Mouse (Mus musculus) heart, adult 2 months (tissue): ENCODE results near the gene Dach1. TPM values are rescaled to one million over a fixed set of nuclear protein-coding genes. Genes with fewer than 3 reads are reported as not detected.

Source experiments
- DNase-seq, 2 experiments: peaks; one replicate each; pipeline ENCODE4 v3.0.0; 2021
- H3K27ac ChIP-seq: fragments of 200-600 bp; 2 replicates; pipeline ENCODE4 v1.8.1; 2022
- H3K27me3 ChIP-seq: fragments of 200-500 bp; 2 replicates; pipeline ENCODE4 v1.6.1; 2012; ENCODE audit warnings: mild to moderate bottlenecking, low read length, inconsistent platforms, mixed read lengths; ENCODE audit not compliant: control insufficient read depth, insufficient read depth
- H3K36me3 ChIP-seq: fragments of 200-500 bp; 2 replicates; pipeline ENCODE4 v1.6.1; 2012; ENCODE audit warnings: low read length, inconsistent platforms; ENCODE audit not compliant: control insufficient read depth, insufficient read depth
- H3K4me1 ChIP-seq: fragments of 200-500 bp; 2 replicates; pipeline ENCODE4 v1.6.1; 2011; ENCODE audit warnings: low read length; ENCODE audit not compliant: control insufficient read depth, insufficient read depth
- H3K4me3 ChIP-seq: fragments of 200-600 bp; 2 replicates; pipeline ENCODE4 v1.8.1; 2022
- H3K79me2 ChIP-seq: fragments of 200-500 bp; replicated peaks from 2 replicates; pipeline ENCODE4 v1.6.1; 2012; ENCODE audit warnings: mild to moderate bottlenecking, inconsistent platforms, low read length, moderate library complexity, mixed read lengths; ENCODE audit not compliant: control insufficient read depth, insufficient read depth
- H3K9ac ChIP-seq: fragments of 200-500 bp; 2 replicates; pipeline ENCODE4 v1.6.1; 2012; ENCODE audit warnings: low read depth, mild to moderate bottlenecking, control low read depth, inconsistent platforms, low read length, mixed read lengths
- CTCF ChIP-seq: fragments of 200-600 bp; IDR thresholded peaks from 2 replicates; pipeline ENCODE4 v1.8.1; 2022; ENCODE audit warnings: antibody characterized with exemption, mild to moderate bottlenecking, moderate library complexity
- EP300 ChIP-seq: fragments of 200-500 bp; IDR thresholded peaks from 2 replicates; pipeline ENCODE4 v1.6.1; 2011; ENCODE audit warnings: low read depth, low read length, control low read depth; ENCODE audit not compliant: insufficient read depth
- POLR2A ChIP-seq: fragments of 200-500 bp; IDR thresholded peaks from 2 replicates; pipeline ENCODE4 v1.6.1; 2011; ENCODE audit warnings: mild to moderate bottlenecking, low read depth, low read length, control low read depth; ENCODE audit not compliant: insufficient read depth
- WGBS: fragments of 180-500 bp; shearing (Covaris S2); methylation state at CpG from one replicate; pipeline ENCODE4 v1.1.7; 2018; 5-methylcytosine and 5-hydroxymethylcytosine counted together
- intact Hi-C: fragments of 180-260 bp; cut with DNase I; formaldehyde crosslinking; loops from one replicate; pipeline ENCODE4 v1.15.1; 2025
- polyA plus RNA-seq: library from polyadenylated mRNA; depleted of rRNA; stranded (reverse); fragments of >200 nt; gene quantifications from 2 replicates; pipeline ENCODE4 v1.2.3, GENCODE M21; 2012
- total RNA-seq, 2 experiments: library from RNA; stranded (reverse); gene quantifications; 2 replicates each; pipeline ENCODE4 v1.2.3; 2021

Dach1 gene
- total and polyA plus RNA-seq, 3 experiments = 2.7 to 8.4 (median 7.7) TPM

DNA sequence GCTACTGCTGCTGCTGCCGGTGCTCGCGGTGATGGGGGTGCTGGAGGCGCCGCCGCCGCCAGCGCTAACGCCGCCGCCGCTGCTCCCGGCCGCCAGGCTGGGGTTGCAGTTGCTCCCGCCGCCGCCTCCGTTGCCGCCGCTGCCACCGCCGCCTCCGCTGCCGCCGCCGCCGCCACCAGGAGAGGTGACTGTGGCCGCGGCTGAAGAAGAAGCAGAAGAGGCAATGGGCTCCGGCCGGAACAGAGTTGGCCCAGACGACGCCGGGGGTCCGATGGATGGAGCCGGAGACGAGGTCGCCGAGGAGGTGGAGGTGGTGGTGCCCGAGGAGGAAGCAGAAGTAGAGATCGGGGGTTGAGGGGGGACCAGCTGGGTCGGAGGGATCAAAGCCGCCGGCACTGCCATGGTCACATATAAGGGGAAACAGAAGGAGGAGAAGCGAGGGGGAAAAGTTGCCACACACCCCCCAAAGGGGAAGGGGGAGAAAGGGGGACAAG lies 610 bp downstream of the Dach1 start:
- TF ChIP-seq CTCF (peak; percentile 19; the same call in 1 of the 2 replicates), EP300 (no peak), POLR2A (no peak)
- Histone ChIP-seq H3K4me1 (peaks cover 2% of the 10 kb centered on the region), H3K79me2 (no peaks in the 10 kb centered on the region; the same call in 1 of the 2 replicates), H3K27me3 (no peaks in the 10 kb centered on the region), H3K4me3 (peak overlapping the region; percentile 73), H3K9ac (peak overlapping the region; percentile 86), H3K27ac (peak overlapping the region; percentile 94), H3K36me3 (no peaks in the 10 kb centered on the region)
- intact Hi-C loops = loop anchor here (5.0 kb wide), 2 partner anchors 167 to 582 kb away; no protein-coding TSS in a partner anchor
- under 1% methylated on average over 45 of the region's 45 CpGs for WGBS
- DNase-seq = peak; percentile 58 to 68

DNA sequence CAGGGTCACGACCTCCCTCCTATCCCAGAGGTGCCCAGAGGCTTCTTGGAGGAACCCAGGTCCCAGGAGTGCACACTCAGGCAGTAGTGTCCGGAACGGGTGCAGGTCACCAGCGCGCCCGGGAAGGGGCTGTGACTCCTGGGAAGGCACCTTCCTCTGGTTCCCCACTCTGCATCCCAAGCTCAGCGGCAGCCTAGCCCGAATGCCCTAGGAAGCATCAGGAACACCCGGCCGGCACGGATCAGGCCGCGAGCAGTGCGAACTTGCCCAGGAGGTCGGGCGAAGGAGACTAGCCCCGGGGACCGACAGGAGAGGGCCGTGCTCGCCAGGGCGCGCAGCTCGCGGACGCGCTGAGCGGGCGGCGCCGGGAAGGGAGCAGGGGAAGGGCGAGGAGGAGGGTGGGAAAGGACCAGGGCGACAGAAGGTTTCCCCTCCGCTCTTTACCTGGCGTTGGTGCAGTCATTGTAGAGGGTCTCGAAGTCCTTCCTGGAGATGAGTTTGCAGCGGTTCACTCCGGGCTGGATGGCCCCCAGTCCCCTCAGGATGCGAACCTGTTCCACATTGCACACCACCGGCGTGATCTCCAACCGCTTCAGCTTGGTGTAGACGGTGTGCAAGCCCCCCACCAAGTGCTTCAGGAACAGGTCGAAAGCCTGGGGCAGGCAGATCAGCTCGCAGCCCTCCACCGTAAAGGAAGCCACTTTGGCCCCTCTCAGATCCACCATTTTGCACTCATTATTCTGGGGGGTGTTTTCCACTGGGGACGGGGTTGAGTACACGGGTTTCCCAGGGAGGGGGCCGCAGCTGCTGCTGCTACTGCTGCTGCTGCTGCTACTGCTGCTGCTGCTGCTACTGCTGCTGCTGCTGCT lies 1.3 kb downstream of the Dach1 start:
- WGBS = under 1% methylated on average over 48 of the region's 48 CpGs
- Histone ChIP-seq H3K36me3 (no peaks in the 10 kb centered on the region), H3K79me2 (no peaks in the 10 kb centered on the region; the same call in 1 of the 2 replicates), H3K4me1 (peaks cover 2% of the 10 kb centered on the region), H3K27me3 (no peaks in the 10 kb centered on the region), H3K4me3 (peak overlapping the region; percentile 73), H3K27ac (peak overlapping the region; percentile 94), H3K9ac (peak overlapping the region; percentile 86)
- intact Hi-C loops = loop anchor here (5.0 kb wide), 2 partner anchors 166 to 581 kb away; no protein-coding TSS in a partner anchor
- TF ChIP-seq EP300 (no peak), POLR2A (0 out of 2 replicates have a peak, but pooled peaks have one; percentile 34)
- peak; percentile 64 to 74 for DNase-seq

DNA sequence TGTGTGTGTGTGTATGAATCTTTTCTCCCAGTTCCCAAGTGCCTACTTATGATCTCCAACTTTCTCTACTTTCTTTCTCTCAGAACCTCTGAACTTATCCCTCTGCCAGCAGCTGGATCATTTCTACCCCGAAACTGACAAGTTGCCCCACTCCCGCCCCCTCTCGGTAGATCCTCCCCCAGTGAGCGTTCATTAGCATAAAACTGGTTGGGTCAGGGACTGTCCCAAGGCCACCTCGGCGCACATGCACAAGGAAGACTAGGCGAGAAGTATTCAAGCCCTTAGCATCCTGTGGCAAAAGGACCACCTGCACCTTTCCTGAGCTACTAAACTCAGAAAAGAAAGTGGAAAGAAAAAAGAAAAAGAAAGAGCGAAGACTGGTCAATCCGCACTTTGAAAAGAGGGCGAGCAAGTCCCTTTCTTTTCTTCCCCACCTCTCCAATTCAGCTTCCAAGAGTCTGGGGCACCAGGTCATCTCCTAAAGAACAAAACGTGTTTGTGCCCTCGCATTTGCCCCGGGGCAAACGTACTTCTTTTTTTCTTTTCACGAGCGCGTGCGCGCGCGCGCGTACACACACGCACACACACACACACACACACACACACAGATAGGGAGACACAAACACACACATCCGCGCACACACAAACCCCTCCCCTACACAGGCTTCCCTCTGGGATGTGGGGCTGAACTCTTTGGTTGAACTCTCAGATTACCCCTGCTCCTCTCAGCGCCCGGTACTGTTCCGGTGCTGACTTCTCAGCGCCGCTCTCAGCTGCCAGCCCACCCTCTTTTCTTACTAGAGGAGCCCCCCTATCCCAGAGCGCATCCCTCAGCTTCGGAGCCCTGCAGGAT lies 2.2 kb downstream of the Dach1 start:
- WGBS = 1% methylated on average over 33 of the region's 33 CpGs
- peak; percentile 41 for TF ChIP-seq CTCF
- TF ChIP-seq POLR2A = peak; percentile 61
- no peak for TF ChIP-seq EP300
- intact Hi-C loops = loop anchor here (5.0 kb wide), 2 partner anchors 165 to 580 kb away; no protein-coding TSS in a partner anchor
- Histone ChIP-seq H3K9ac (peak overlapping the region; percentile 86), H3K4me1 (peaks cover 2% of the 10 kb centered on the region), H3K79me2 (no peaks in the 10 kb centered on the region; the same call in 1 of the 2 replicates), H3K4me3 (peak overlapping the region; percentile 73), H3K27ac (peak overlapping the region; percentile 94), H3K36me3 (peaks cover 2% of the 10 kb centered on the region; the same call in 1 of the 2 replicates), H3K27me3 (no peaks in the 10 kb centered on the region)
- peak; percentile 56 to 57 for DNase-seq

DNA sequence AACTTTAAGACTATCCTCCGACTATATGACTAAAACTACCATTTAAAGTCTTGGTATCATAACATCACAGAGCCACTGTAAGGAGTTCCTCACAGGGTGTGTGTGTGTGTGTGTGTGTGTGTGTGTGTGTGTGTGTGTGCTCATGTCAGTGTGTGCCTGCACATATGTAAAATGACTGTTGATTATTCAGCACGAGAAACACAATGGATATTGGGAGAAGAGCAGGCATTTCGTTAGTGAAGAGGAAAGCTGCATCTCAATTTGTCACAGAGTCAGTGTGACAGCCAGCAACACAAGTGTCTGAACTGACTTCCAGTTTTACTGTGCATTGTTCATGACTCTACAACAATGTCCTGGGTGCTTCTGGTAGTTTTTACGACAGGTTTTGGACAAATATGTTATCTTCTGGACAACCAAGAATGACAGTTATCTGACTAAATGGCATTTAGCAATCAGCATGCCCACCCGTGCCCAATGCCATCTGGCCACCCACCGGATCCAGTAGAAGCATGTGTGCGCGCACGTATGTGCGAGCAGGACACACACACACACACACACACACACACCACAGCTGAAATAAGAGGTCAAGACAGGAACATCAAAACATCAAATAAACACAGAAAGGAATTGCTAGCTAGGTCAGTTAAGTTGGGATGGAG lies 3.1 kb downstream of the Dach1 start:
- WGBS = 51% methylated on average over 10 of the region's 10 CpGs
- intact Hi-C loops = loop anchor here (5.0 kb wide), 2 partner anchors 164 to 579 kb away; no protein-coding TSS in a partner anchor
- H3K27ac ChIP-seq = peak overlapping the region; percentile 94

DNA sequence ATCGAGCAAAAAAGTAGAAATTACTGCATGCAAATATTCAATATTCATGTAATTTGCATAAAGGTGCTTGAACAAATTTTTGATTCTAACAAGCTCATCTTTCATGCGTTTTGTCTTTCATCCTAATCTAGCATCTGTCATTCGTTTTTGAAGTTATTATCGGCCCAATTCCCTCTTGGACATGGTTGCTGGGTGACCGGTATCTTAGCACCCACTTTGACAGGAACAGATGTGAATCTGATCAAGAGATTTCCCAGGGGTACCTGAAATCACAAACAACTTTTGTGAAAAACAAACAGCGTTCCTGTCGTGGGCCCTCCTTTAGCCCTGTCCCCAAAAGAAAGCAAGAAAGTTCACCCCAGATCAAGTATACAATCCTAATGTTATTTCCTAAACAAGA lies 12.8 kb downstream of the Dach1 start:
- TF ChIP-seq POLR2A = no peak
- no peak for TF ChIP-seq EP300
- no peak for TF ChIP-seq CTCF
- DNase-seq = no peak
- intact Hi-C loops = loop anchor here (5.0 kb wide), 1 partner anchor 109 kb away; no protein-coding TSS in a partner anchor

More for the DNA sequence above, 3.1 kb downstream of the Dach1 start:
- Histone ChIP-seq H3K27me3 (no peaks in the 10 kb centered on the region), H3K4me3 (peak overlapping the region; percentile 73), H3K36me3 (peaks cover 2% of the 10 kb centered on the region; the same call in 1 of the 2 replicates), H3K9ac (peak overlapping the region; percentile 26), H3K79me2 (no peaks in the 10 kb centered on the region; the same call in 1 of the 2 replicates), H3K4me1 (no peaks in the 10 kb centered on the region; the same call in 1 of the 2 replicates)
- no peak for TF ChIP-seq EP300
- TF ChIP-seq POLR2A = no peak
- no peak for TF ChIP-seq CTCF
- peak in 1 of 2 experiments; percentile 19 for DNase-seq

More for the DNA sequence above, 12.8 kb downstream of the Dach1 start:
- WGBS = 51% methylated on average over 7 of the region's 7 CpGs
- H3K27me3 ChIP-seq = no peaks in the 10 kb centered on the region
- H3K9ac ChIP-seq = no peak overlapping the region
- H3K79me2 ChIP-seq = no peaks in the 10 kb centered on the region; the same call in 1 of the 2 replicates
- no peaks in the 10 kb centered on the region; the same call in 1 of the 2 replicates for H3K4me1 ChIP-seq
- H3K4me3 ChIP-seq = no peak overlapping the region
- H3K36me3 ChIP-seq = no peaks in the 10 kb centered on the region; the same call in 1 of the 2 replicates
- no peak overlapping the region for H3K27ac ChIP-seq
